Mouse (Mus musculus) liver, embryonic 15.5 days (tissue): ENCODE results near the gene Thsd4. TPM values are rescaled to one million over a fixed set of nuclear protein-coding genes. Genes with fewer than 3 reads are reported as not detected.

Experiments used
- ATAC-seq: fragments of 200-750 bp; cut with Nextera tagmentation; 2 replicates; pipeline ENCODE4 v1.8.0; 2017; ENCODE audit warnings: moderate number of reproducible peaks, mild to moderate bottlenecking, moderate library complexity; ENCODE audit not compliant: insufficient read depth
- H3K27ac ChIP-seq: fragments of 300-500 bp; sonication (generic); replicated peaks from 2 replicates; pipeline ENCODE4 v1.5.1; 2015; ENCODE audit warnings: mild to moderate bottlenecking, inconsistent platforms
- H3K27me3 ChIP-seq: fragments of 300-500 bp; sonication (generic); 2 replicates; pipeline ENCODE4 v1.6.1; 2015; ENCODE audit warnings: mild to moderate bottlenecking, inconsistent platforms
- H3K36me3 ChIP-seq: fragments of 300-500 bp; sonication (generic); replicated peaks from 2 replicates; pipeline ENCODE4 v1.6.1; 2015; ENCODE audit warnings: moderate library complexity, mild to moderate bottlenecking, inconsistent platforms
- H3K4me1 ChIP-seq: fragments of 300-500 bp; sonication (generic); replicated peaks from 2 replicates; pipeline ENCODE4 v1.6.1; 2015; ENCODE audit warnings: inconsistent platforms
- H3K4me2 ChIP-seq: fragments of 300-500 bp; sonication (generic); 2 replicates; pipeline ENCODE4 v1.6.1; 2015; ENCODE audit warnings: moderate library complexity, mild to moderate bottlenecking, inconsistent platforms
- H3K4me3 ChIP-seq: fragments of 300-500 bp; sonication (generic); replicated peaks from 2 replicates; pipeline ENCODE4 v1.5.1; 2015; ENCODE audit warnings: mild to moderate bottlenecking, inconsistent platforms
- H3K9ac ChIP-seq: fragments of 300-500 bp; sonication (generic); 2 replicates; pipeline ENCODE4 v1.6.1; 2015; ENCODE audit warnings: moderate library complexity, mild to moderate bottlenecking, inconsistent platforms
- H3K9me3 ChIP-seq: fragments of 300-500 bp; sonication (generic); replicated peaks from 2 replicates; pipeline ENCODE4 v1.6.1; 2016; ENCODE audit warnings: inconsistent platforms
- WGBS: fragments of 180-500 bp; shearing (Covaris S2); methylation state at CpG from one replicate; pipeline ENCODE4 v1.1.7; 2015; ENCODE audit warnings: mixed read lengths; ENCODE audit not compliant: insufficient replicate concordance; 5-methylcytosine and 5-hydroxymethylcytosine counted together
- polyA plus RNA-seq: library from polyadenylated mRNA; unstranded; fragments of >200 nt; fragmentation: Nextera tagmentation; extraction: Ambion mirVana; gene quantifications from 2 replicates; pipeline ENCODE4 v1.2.1, GENCODE M21; 2015

The Thsd4 gene
- polyA plus RNA-seq, 1 experiment from 2014 or later: 0.73 TPM

- no peaks in the 10 kb centered on the region for H3K9me3 ChIP-seq
- no peak overlapping the region for H3K4me3 ChIP-seq
- no peak overlapping the region for H3K9ac ChIP-seq
- no peak overlapping the region for H3K4me2 ChIP-seq
- no peak for ATAC-seq
- H3K27me3 ChIP-seq: no peaks in the 10 kb centered on the region
- 23% methylated on average over 5 of the region's 5 CpGs for WGBS
- H3K4me1 ChIP-seq: no peaks in the 10 kb centered on the region
- H3K27ac ChIP-seq: no peak overlapping the region
- no peaks in the 10 kb centered on the region for H3K36me3 ChIP-seq
Measured at GRCm38 (mm10) chr9:60024545-60024944, 497.3 kb downstream of the Thsd4 start.

GRCm38 (mm10) chr9:60022331-60022730 lies 499.5 kb downstream of the Thsd4 start:
- Histone ChIP-seq H3K4me1 (no peaks in the 10 kb centered on the region), H3K9ac (no peak overlapping the region), H3K27me3 (no peaks in the 10 kb centered on the region), H3K9me3 (no peaks in the 10 kb centered on the region), H3K36me3 (no peaks in the 10 kb centered on the region), H3K4me2 (no peak overlapping the region), H3K27ac (no peak overlapping the region), H3K4me3 (no peak overlapping the region)
- ATAC-seq: peak; percentile 68
- WGBS: 68% methylated on average over 3 of the region's 3 CpGs

- Histone ChIP-seq H3K4me2 (no peak overlapping the region), H3K4me1 (no peaks in the 10 kb centered on the region), H3K9me3 (no peaks in the 10 kb centered on the region), H3K27ac (no peak overlapping the region), H3K36me3 (no peaks in the 10 kb centered on the region), H3K4me3 (no peak overlapping the region), H3K27me3 (no peaks in the 10 kb centered on the region), H3K9ac (no peak overlapping the region)
- WGBS: 36% methylated on average over 1 of the region's 1 CpGs
- ATAC-seq: no peak
Measured at GRCm38 (mm10) chr9:60020444-60020843, 501.4 kb downstream of the Thsd4 start.

GRCm38 (mm10) chr9:60010285-60010684 lies 511.6 kb downstream of the Thsd4 start:
- Histone ChIP-seq H3K27me3 (no peaks in the 10 kb centered on the region), H3K4me3 (no peak overlapping the region), H3K9ac (no peak overlapping the region), H3K27ac (no peak overlapping the region), H3K4me2 (no peak overlapping the region), H3K4me1 (no peaks in the 10 kb centered on the region), H3K9me3 (no peaks in the 10 kb centered on the region), H3K36me3 (no peaks in the 10 kb centered on the region)
- no peak for ATAC-seq
- 50% methylated on average over 1 of the region's 1 CpGs for WGBS

GRCm38 (mm10) chr9:60008936-60009335 lies 512.9 kb downstream of the Thsd4 start:
- H3K9ac ChIP-seq: no peak overlapping the region
- WGBS: 46% methylated on average over 7 of the region's 7 CpGs
- no peak overlapping the region for H3K4me2 ChIP-seq
- no peak overlapping the region for H3K27ac ChIP-seq
- no peaks in the 10 kb centered on the region for H3K4me1 ChIP-seq
- no peak for ATAC-seq
- no peak overlapping the region for H3K4me3 ChIP-seq
- no peaks in the 10 kb centered on the region for H3K36me3 ChIP-seq
- no peaks in the 10 kb centered on the region for H3K27me3 ChIP-seq
- no peaks in the 10 kb centered on the region for H3K9me3 ChIP-seq

GRCm38 (mm10) chr9:60002323-60002722 lies 519.5 kb downstream of the Thsd4 start:
- Histone ChIP-seq H3K4me2 (no peak overlapping the region), H3K27ac (no peak overlapping the region), H3K9me3 (no peaks in the 10 kb centered on the region), H3K4me1 (no peaks in the 10 kb centered on the region), H3K9ac (no peak overlapping the region), H3K27me3 (no peaks in the 10 kb centered on the region), H3K36me3 (no peaks in the 10 kb centered on the region), H3K4me3 (no peak overlapping the region)
- ATAC-seq: no peak
- 58% methylated on average over 8 of the region's 8 CpGs for WGBS

- H3K27me3 ChIP-seq: no peaks in the 10 kb centered on the region
- no peaks in the 10 kb centered on the region for H3K4me1 ChIP-seq
- no peak overlapping the region for H3K4me2 ChIP-seq
- H3K9ac ChIP-seq: no peak overlapping the region
- WGBS: 69% methylated on average over 3 of the region's 3 CpGs
- H3K27ac ChIP-seq: no peak overlapping the region
- no peaks in the 10 kb centered on the region for H3K36me3 ChIP-seq
- H3K4me3 ChIP-seq: no peak overlapping the region
- no peaks in the 10 kb centered on the region for H3K9me3 ChIP-seq
- ATAC-seq: no peak
Measured at GRCm38 (mm10) chr9:60001444-60001843, 520.4 kb downstream of the Thsd4 start.

- Histone ChIP-seq H3K4me2 (no peak overlapping the region), H3K27ac (no peak overlapping the region), H3K9me3 (no peaks in the 10 kb centered on the region), H3K9ac (no peak overlapping the region), H3K4me3 (no peak overlapping the region), H3K36me3 (no peaks in the 10 kb centered on the region), H3K27me3 (no peaks in the 10 kb centered on the region), H3K4me1 (no peaks in the 10 kb centered on the region)
- no peak for ATAC-seq
- WGBS: 58% methylated on average over 4 of the region's 4 CpGs
Measured at GRCm38 (mm10) chr9:59997725-59998124, 524.1 kb downstream of the Thsd4 start.

GRCm38 (mm10) chr9:59991407-59991806 lies 530.4 kb downstream of the Thsd4 start:
- ATAC-seq: no peak
- 59% methylated on average over 5 of the region's 5 CpGs for WGBS

GRCm38 (mm10) chr9:59989864-59990263 lies 532.0 kb downstream of the Thsd4 start:
- no peak overlapping the region for H3K9ac ChIP-seq

More at GRCm38 (mm10) chr9:59991407-59991806, 530.4 kb downstream of the Thsd4 start:
- Histone ChIP-seq H3K4me3 (no peak overlapping the region), H3K27me3 (no peaks in the 10 kb centered on the region), H3K36me3 (no peaks in the 10 kb centered on the region), H3K27ac (no peak overlapping the region), H3K4me1 (no peaks in the 10 kb centered on the region), H3K9me3 (no peaks in the 10 kb centered on the region), H3K9ac (no peak overlapping the region), H3K4me2 (no peak overlapping the region)

GRCm38 (mm10) chr9:59985900-59986572 lies 535.8 kb downstream of the Thsd4 start:
- Histone ChIP-seq H3K4me3 (no peak overlapping the region), H3K36me3 (no peaks in the 10 kb centered on the region), H3K27ac (no peak overlapping the region), H3K4me1 (no peaks in the 10 kb centered on the region), H3K9ac (no peak overlapping the region), H3K4me2 (no peak overlapping the region), H3K9me3 (no peaks in the 10 kb centered on the region), H3K27me3 (no peaks in the 10 kb centered on the region)
- WGBS: 59% methylated on average over 3 of the region's 3 CpGs
- ATAC-seq: no peak

More at GRCm38 (mm10) chr9:59989864-59990263, 532.0 kb downstream of the Thsd4 start:
- no peaks in the 10 kb centered on the region for H3K4me1 ChIP-seq
- no peaks in the 10 kb centered on the region for H3K36me3 ChIP-seq
- H3K9me3 ChIP-seq: no peaks in the 10 kb centered on the region
- H3K27me3 ChIP-seq: no peaks in the 10 kb centered on the region
- H3K27ac ChIP-seq: no peak overlapping the region
- no peak overlapping the region for H3K4me3 ChIP-seq
- H3K4me2 ChIP-seq: no peak overlapping the region
- 0% methylated on average over 1 of the region's 1 CpGs for WGBS
- no peak for ATAC-seq

- Histone ChIP-seq H3K27ac (no peak overlapping the region), H3K9me3 (no peaks in the 10 kb centered on the region), H3K4me2 (no peak overlapping the region), H3K36me3 (no peaks in the 10 kb centered on the region), H3K4me3 (no peak overlapping the region), H3K4me1 (no peaks in the 10 kb centered on the region), H3K27me3 (no peaks in the 10 kb centered on the region), H3K9ac (no peak overlapping the region)
- no peak for ATAC-seq
- 55% methylated on average over 2 of the region's 2 CpGs for WGBS
Measured at GRCm38 (mm10) chr9:59981116-59981515, 540.7 kb downstream of the Thsd4 start.
